Mouse (Mus musculus) common myeloid progenitor, adult 5-6 weeks (primary cell): ENCODE results near the gene Cd34. TPM values are rescaled to one million over a fixed set of nuclear protein-coding genes. Genes with fewer than 3 reads are reported as not detected.

ENCODE experiments used
- ATAC-seq: replicated peaks from 2 replicates; pipeline ENCODE4 v1.8.0; 2016; ENCODE audit warnings: low read depth, mild to moderate bottlenecking, moderate TSS enrichment, inconsistent platforms; ENCODE audit not compliant: poor library complexity, severe bottlenecking
- total RNA-seq: library from RNA; stranded (forward); fragments of 200-1000, 187-1606 nt; gene quantifications from 2 replicates; pipeline ENCODE4 v1.2.3, GENCODE M21; 2017

Gene Cd34
- total RNA-seq, 1 experiment from 2014 or later: 546 TPM

GRCm38 (mm10) chr1:194998396-194998795 lies 59.8 kb downstream of the Cd34 start:
- ATAC-seq: no peak

GRCm38 (mm10) chr1:195003328-195003727 lies 64.7 kb downstream of the Cd34 start:
- ATAC-seq: no peak

- ATAC-seq: no peak
These were observed 65.6 kb downstream of the Cd34 start for GRCm38 (mm10) chr1:195004194-195004593.

DNA sequence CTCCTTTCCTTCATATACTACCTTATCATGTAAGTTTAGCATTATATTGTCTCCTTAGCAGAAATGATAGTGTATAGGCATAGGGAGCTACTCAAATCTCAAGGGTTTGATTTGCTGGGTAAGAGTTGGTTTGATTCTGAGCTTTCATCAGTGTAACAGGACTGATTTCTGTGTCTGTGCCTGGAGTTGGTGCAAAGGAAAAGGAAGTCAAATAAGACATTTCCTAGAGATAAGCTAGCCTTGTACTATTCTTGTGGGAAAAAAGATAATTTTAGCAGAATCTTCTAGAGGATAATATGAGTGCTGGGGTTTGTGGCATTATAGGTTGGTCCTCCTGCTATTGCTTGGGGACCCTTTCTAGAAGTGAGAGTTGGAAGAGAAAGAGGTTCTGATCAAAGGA lies 67.6 kb downstream of the Cd34 start:
- no peak for ATAC-seq

Other genes with a start within 250 kb of the Cd34 start
- gene Cd46, start 153.4 kb downstream of the Cd34 start, total RNA-seq: 1.3 and 1.4 TPM in 2 replicates
- 101 and 120 TPM in 2 replicates for gene Cr1l, start 192.8 kb downstream of the Cd34 start, total RNA-seq
- not detected in 2 replicates for gene Cr2, start 237.9 kb downstream of the Cd34 start, total RNA-seq